Mouse (Mus musculus): ENCODE results near the gene Kcnj1.

Kcnj1 gene

GRCm38 (mm10) chr9:32400212-32400611 is 27.9 kb downstream of the Kcnj1 start:
- no peak for DNase-seq (ENCODE audit: low spot score)

- no peak for DNase-seq (ENCODE audit: low spot score)
These were observed 28.4 kb downstream of the Kcnj1 start for GRCm38 (mm10) chr9:32400662-32401161.

GRCm38 (mm10) chr9:32405191-32405925 is 33.1 kb downstream of the Kcnj1 start:
- no peak for DNase-seq (ENCODE audit: low spot score)

GRCm38 (mm10) chr9:32408730-32409059 is 36.4 kb downstream of the Kcnj1 start:
- DNase-seq (ENCODE audit: low spot score): no peak

GRCm38 (mm10) chr9:32409060-32409961 is 37.0 kb downstream of the Kcnj1 start:
- DNase-seq (ENCODE audit: low spot score): no peak

DNA sequence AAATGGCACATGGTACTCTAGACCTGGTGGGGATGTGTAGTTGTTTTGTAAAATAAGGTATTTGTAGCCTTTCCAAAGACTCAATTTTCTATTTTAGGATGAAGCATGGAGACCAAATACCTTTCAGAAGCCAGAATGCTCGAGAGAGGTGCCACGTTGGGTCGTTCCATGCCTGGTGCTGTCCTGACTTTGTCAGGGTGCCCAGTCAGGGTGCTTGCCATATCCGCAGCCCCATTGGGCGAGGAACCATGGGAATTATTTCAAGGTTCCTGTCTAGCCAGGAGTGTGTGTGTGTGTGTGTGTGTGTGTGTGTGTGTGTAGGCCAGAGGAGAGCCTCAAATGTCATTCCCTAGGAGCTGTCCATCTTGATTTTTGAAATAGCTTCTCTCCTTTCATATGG is 38.4 kb downstream of the Kcnj1 start:
- DNase-seq (ENCODE audit: low spot score): no peak

DNA sequence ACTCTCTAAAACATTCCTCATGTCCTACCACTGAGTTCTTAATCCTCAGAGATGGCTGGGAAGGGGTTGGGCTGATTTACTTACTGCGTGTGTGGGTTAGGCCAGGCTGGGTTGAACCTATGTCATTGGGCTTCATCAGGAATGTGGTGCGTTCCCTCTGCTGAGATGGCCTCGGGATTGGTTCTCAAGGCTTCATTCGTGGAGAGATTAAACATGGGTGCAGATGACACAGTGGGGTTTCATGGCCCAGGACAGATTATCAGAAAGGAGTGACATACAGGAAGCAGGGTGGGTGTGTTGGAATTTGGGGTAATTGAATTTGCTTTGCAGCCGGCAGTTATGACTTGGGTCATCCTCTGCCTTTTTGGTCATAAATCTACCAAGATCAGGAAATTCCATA is 39.2 kb downstream of the Kcnj1 start:
- DNase-seq (ENCODE audit: low spot score): no peak

DNA sequence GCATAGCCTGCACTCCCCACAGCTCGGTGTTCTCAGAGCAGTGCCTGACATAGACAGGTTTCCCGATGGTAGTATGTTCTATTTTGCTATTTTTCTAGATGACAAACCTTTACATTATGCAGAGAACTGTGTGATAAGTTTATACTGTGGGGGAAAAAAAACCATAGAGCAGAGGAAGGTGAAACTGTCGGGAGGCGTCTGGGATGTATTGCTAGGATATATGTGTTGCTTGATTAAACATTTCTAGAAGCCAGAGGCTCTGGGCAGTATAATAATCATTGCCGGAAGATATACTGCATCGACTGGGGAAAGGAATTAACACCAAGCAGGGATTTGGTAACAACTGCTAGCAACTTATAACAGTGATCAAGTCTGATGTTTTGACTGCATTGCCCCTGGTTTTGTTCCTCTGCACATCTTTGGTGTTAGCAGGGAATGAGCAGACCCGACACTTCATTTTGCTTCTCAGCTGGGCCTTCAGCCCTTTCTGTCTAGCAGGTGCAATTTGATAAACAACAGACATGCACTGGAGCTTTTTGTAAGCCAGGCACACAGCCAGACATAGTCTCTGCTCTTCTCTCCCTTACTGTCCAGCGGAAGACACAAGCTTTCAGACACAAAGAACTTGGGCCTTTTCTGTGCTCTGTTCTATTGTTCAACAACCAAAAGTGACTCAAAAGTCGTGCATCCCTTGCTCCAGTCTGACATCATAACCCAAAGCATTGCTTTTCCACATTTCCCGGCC is 40.7 kb downstream of the Kcnj1 start:
- no peak for DNase-seq (ENCODE audit: low spot score)

- no peak for DNase-seq (ENCODE audit: low spot score)
These were observed 42.7 kb downstream of the Kcnj1 start for GRCm38 (mm10) chr9:32414956-32415355.

DNA sequence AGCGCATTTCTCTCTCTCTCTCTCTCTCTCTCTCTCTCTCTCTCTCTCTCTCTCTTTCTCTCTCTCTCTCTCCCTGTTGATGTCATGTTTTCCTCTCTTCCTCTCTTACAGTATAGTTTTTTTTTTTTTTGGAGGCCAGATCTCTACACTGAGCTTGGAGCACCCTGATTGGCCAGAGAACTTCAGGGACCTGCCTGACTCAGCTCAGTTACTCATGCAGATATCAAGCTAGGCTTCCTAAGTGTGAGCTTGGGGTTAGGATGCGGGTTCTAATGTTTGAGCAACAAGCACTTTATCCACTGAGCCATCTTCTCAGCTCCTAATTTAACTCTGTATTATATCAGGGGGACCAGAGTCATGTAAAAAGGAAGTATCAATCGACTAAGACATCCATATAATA is 43.7 kb downstream of the Kcnj1 start:
- DNase-seq (ENCODE audit: low spot score): no peak

DNA sequence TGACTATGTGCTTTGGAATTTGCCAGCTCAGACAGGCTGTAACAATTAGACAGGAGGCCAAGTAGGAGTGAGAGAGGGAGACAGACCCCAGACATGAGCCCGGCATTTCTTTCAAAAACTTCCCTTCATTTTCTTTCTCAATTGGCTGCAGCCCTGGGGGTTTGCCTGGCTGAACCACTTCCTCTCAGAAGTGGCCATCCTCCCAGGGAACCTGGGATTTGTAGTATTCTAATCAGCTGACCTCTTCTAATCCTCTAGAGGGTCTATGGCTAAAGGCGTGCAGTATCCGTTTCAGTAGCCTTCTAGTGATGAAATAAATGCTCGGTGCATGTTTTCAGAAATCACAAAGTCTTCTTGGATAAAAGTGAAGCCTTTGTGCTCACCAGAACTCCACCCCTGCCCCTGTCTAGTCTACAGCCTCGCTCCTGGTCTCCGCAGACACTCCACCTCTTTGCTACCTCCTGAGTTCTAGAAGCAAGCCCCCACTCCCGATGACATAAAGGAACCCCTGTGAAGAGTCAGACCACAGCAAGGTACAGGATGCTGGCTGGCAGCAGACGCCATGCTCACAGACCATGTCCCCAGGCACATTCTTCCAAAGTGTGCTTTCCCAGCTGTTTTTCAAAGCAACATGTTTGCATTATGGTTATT is 45.3 kb downstream of the Kcnj1 start:
- no peak for DNase-seq (ENCODE audit: low spot score)

- no peak for DNase-seq (ENCODE audit: low spot score)
These were observed 48.4 kb downstream of the Kcnj1 start for GRCm38 (mm10) chr9:32420711-32421110.

GRCm38 (mm10) chr9:32425321-32425720 is 53.0 kb downstream of the Kcnj1 start:
- no peak for DNase-seq (ENCODE audit: low spot score)

GRCm38 (mm10) chr9:32431061-32431460 is 58.8 kb downstream of the Kcnj1 start:
- DNase-seq (ENCODE audit: low spot score): no peak

- no peak for DNase-seq (ENCODE audit: low spot score)
These were observed 62.2 kb downstream of the Kcnj1 start for GRCm38 (mm10) chr9:32434241-32435213.

- no peak for DNase-seq (ENCODE audit: low spot score)
These were observed 70.8 kb downstream of the Kcnj1 start for GRCm38 (mm10) chr9:32443115-32443514.

- no peak for DNase-seq (ENCODE audit: low spot score)
These were observed 71.5 kb downstream of the Kcnj1 start for GRCm38 (mm10) chr9:32443817-32444216.

GRCm38 (mm10) chr9:32444453-32445201 is 72.3 kb downstream of the Kcnj1 start:
- no peak for DNase-seq (ENCODE audit: low spot score)

DNA sequence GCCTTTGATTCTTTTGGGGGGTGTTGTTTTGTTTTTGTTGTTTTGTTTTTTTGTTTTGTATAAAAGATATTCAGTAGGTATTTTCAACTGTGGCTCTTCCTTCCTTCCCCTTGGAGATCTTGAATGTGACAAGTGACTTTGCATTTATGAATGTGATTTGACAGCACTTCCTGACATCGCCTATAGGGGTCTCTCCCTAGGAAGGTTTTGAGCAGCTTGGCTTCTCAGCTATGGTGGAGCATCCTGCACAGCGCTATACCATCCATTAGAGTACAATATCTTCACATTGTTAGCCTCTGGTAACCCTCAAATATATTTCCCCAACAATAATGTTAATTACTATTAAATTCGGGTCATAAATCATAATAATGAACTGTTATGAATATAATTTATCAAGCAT is 73.5 kb downstream of the Kcnj1 start:
- no peak for DNase-seq (ENCODE audit: low spot score)

DNA sequence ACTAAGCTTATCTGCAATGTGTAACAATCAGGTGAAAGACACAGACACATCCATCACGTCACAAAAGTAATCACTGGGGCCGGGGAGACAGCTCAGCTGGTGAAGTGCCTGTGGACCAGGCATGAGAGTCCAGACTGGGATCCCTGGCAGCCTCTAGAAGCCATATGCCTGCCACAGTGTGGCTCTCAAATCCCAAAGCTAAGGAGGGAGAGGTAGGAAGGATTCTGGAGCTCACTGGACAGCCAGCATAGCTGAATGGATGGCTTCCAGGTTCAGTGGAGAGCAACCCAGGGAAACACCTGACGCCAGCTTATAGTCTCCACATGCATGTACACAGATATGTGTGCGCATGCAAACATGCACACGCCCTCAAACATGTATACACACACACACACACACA is 76.5 kb downstream of the Kcnj1 start:
- no peak for DNase-seq (ENCODE audit: low spot score)

All from urinary bladder, postnatal 10 days (tissue).